Mouse (Mus musculus): ENCODE measurements around the gene Faah.

The Faah gene

GRCm38 (mm10) chr4:116017902-116018746 is at the start of gene Faah:
Faah (minus strand) TSS chr4:116017926.
- ChIA-PET POLR2A (interaction anchor here (0.7 to 2.9 kb wide), 22 partner anchors 10 to 540 kb away, joined by 3 to 14 read pairs (median 3); partner anchors contain the start of genes Nsun4 (in 4 of the 4), Lrrc41 (in 2 of the 4), Uqcrh (in 2 of the 4) and Atpaf1 (in 1 of the 4)), CTCF (interaction anchor here (0.6 to 2.0 kb wide), 6 partner anchors 13 to 626 kb away, joined by 3 to 11 read pairs (median 4); no protein-coding TSS in a partner anchor)

- POLR2A ChIA-PET: interaction anchor here (0.6 to 3.3 kb wide), 16 partner anchors 10 to 834 kb away, joined by 3 to 26 read pairs (median 4); partner anchors contain the start of genes Nsun4 (in 3 of the 4), Lrrc41 (in 2 of the 4), Pomgnt1 (in 2 of the 4) and Rad54l (in 2 of the 4)
- CTCF ChIA-PET: interaction anchor here in 2 of 4 experiments (0.6 to 0.7 kb wide), 3 partner anchors 10 to 65 kb away, joined by 3 to 4 read pairs (median 3); no protein-coding TSS in a partner anchor
Observed at GRCm38 (mm10) chr4:116063855-116064254, 46.1 kb upstream of the Faah start.

- POLR2A ChIA-PET: interaction anchor here (0.5 to 4.4 kb wide), 24 partner anchors 9 to 498 kb away, joined by 3 to 37 read pairs (median 3); partner anchors contain the start of genes Lrrc41 (in 2 of the 4), Pomgnt1 (in 2 of the 4), Rad54l (in 2 of the 4) and Uqcrh (in 2 of the 4)
- CTCF ChIA-PET: interaction anchor here in 2 of 4 experiments (0.5 to 1.2 kb wide), 5 partner anchors 9 to 1172 kb away, joined by 3 to 4 read pairs (median 3); partner anchors contain the start of genes Lrrc41 (in 1 of the 2) and Uqcrh (in 1 of the 2)
Observed at GRCm38 (mm10) chr4:116059012-116059726, 41.4 kb upstream of the Faah start.

- CTCF ChIA-PET: interaction anchor here (0.6 to 1.2 kb wide), 13 partner anchors 9 to 532 kb away, joined by 3 to 17 read pairs (median 3); partner anchors contain the start of genes Lrrc41 (in 1 of the 4) and Uqcrh (in 1 of the 4)
- POLR2A ChIA-PET: interaction anchor here in 3 of 4 experiments (0.6 to 4.4 kb wide), 12 partner anchors 9 to 312 kb away, joined by 3 to 37 read pairs (median 4); partner anchors contain the start of genes Lrrc41 (in 2 of the 3), Uqcrh (in 2 of the 3), Pomgnt1 (in 1 of the 3) and Rad54l (in 1 of the 3)
Observed at GRCm38 (mm10) chr4:116057559-116057958, 39.8 kb upstream of the Faah start.

- CTCF ChIA-PET: interaction anchor here (0.5 to 2.1 kb wide), 19 partner anchors 10 to 361 kb away, joined by 3 to 11 read pairs (median 4); partner anchors contain the start of genes Lrrc41 (in 2 of the 4), Uqcrh (in 2 of the 4), 1700042G07Rik (in 1 of the 4) and Dmbx1 (in 1 of the 4)
- POLR2A ChIA-PET: interaction anchor here (0.6 to 3.7 kb wide), 115 partner anchors 9 to 1136 kb away, joined by 3 to 73 read pairs (median 5); partner anchors contain the start of genes Faah (in 4 of the 4), Lrrc41 (in 4 of the 4), Mob3c (in 4 of the 4) and Uqcrh (in 4 of the 4)
Observed at GRCm38 (mm10) chr4:116053399-116053961, 35.8 kb upstream of the Faah start, which contains the start of gene Nsun4. Nsun4 (minus strand) TSS chr4:116053876.

- ChIA-PET CTCF (interaction anchor here (0.6 to 2.1 kb wide), 14 partner anchors 10 to 310 kb away, joined by 3 to 11 read pairs (median 4); partner anchors contain the start of genes Lrrc41 (in 2 of the 4), Uqcrh (in 2 of the 4), 1700042G07Rik (in 1 of the 4) and Gm49337 (in 1 of the 4)), POLR2A (interaction anchor here (0.6 to 3.7 kb wide), 82 partner anchors 9 to 1301 kb away, joined by 3 to 73 read pairs (median 6); partner anchors contain the start of genes Faah (in 4 of the 4), Lrrc41 (in 4 of the 4), Uqcrh (in 4 of the 4) and Mob3c (in 3 of the 4))
Observed at GRCm38 (mm10) chr4:116052526-116053293, 35.0 kb upstream of the Faah start.

- ChIA-PET POLR2A (interaction anchor here in 3 of 4 experiments (0.8 to 1.4 kb wide), 3 partner anchors 24 to 38 kb away, joined by 3 read pairs; partner anchors contain the start of gene Lrrc41 (in 1 of the 3)), CTCF (no interaction called here)
Observed at GRCm38 (mm10) chr4:116049211-116049610, 31.5 kb upstream of the Faah start.

GRCm38 (mm10) chr4:116048130-116048920 is 30.6 kb upstream of the Faah start:
- POLR2A ChIA-PET: interaction anchor here in 2 of 4 experiments (0.6 to 2.2 kb wide), 4 partner anchors 24 to 234 kb away, joined by 3 to 6 read pairs (median 3); partner anchors contain the start of genes Lrrc41 (in 1 of the 2) and Uqcrh (in 1 of the 2)
- CTCF ChIA-PET: interaction anchor here in 1 of 4 experiments (0.7 kb wide), 1 partner anchor 26 kb away, joined by 3 read pairs; no protein-coding TSS in a partner anchor

- ChIA-PET CTCF (interaction anchor here in 1 of 4 experiments (0.7 kb wide), 1 partner anchor 27 kb away, joined by 3 read pairs; no protein-coding TSS in a partner anchor), POLR2A (interaction anchor here in 1 of 4 experiments (0.6 to 2.2 kb wide), 4 partner anchors 27 to 234 kb away, joined by 3 to 6 read pairs (median 3); partner anchors contain the start of genes Lrrc41 and Uqcrh)
Observed at GRCm38 (mm10) chr4:116047681-116048080, 30.0 kb upstream of the Faah start.

- ChIA-PET POLR2A (interaction anchor here in 1 of 4 experiments (1.2 to 2.2 kb wide), 2 partner anchors 28 to 144 kb away, joined by 3 to 6 read pairs; partner anchors contain the start of genes Lrrc41 and Uqcrh), CTCF (no interaction called here)
Observed at GRCm38 (mm10) chr4:116046604-116047003, 28.9 kb upstream of the Faah start.

GRCm38 (mm10) chr4:116042186-116042585 is 24.5 kb upstream of the Faah start:
- ChIA-PET CTCF (interaction anchor here in 3 of 4 experiments (0.6 to 1.9 kb wide), 9 partner anchors 11 to 119 kb away, joined by 3 to 5 read pairs (median 3); partner anchors contain the start of gene Nsun4 (in 1 of the 3)), POLR2A (interaction anchor here in 3 of 4 experiments (0.9 to 2.2 kb wide), 6 partner anchors 9 to 108 kb away, joined by 3 to 34 read pairs (median 6); partner anchors contain the start of gene Nsun4 (in 3 of the 3))

GRCm38 (mm10) chr4:116040466-116040865 is 22.7 kb upstream of the Faah start:
- POLR2A ChIA-PET: interaction anchor here in 2 of 4 experiments (0.8 to 1.2 kb wide), 4 partner anchors 11 to 29 kb away, joined by 3 to 6 read pairs (median 3); partner anchors contain the start of genes Faah (in 1 of the 2) and Nsun4 (in 1 of the 2)
- CTCF ChIA-PET: interaction anchor here in 2 of 4 experiments (0.6 to 1.9 kb wide), 4 partner anchors 13 to 176 kb away, joined by 3 to 5 read pairs (median 4); partner anchors contain the start of gene Nsun4 (in 2 of the 2)

GRCm38 (mm10) chr4:116033374-116033773 is 15.6 kb upstream of the Faah start:
- POLR2A ChIA-PET: interaction anchor here in 3 of 4 experiments (0.7 to 2.9 kb wide), 9 partner anchors 9 to 74 kb away, joined by 3 to 12 read pairs (median 3); partner anchors contain the start of genes Faah (in 2 of the 3) and Nsun4 (in 2 of the 3)
- CTCF ChIA-PET: interaction anchor here in 3 of 4 experiments (0.5 to 1.2 kb wide), 3 partner anchors 30 to 304 kb away, joined by 4 to 9 read pairs (median 8); no protein-coding TSS in a partner anchor

- POLR2A ChIA-PET: interaction anchor here in 2 of 4 experiments (0.8 to 2.9 kb wide), 7 partner anchors 9 to 48 kb away, joined by 3 to 12 read pairs (median 3); partner anchors contain the start of genes Nsun4 (in 2 of the 2) and Faah (in 1 of the 2)
- CTCF ChIA-PET: interaction anchor here in 1 of 4 experiments (0.6 kb wide), 1 partner anchor 130 kb away, joined by 8 read pairs; no protein-coding TSS in a partner anchor
Observed at GRCm38 (mm10) chr4:116032906-116033305, 15.2 kb upstream of the Faah start.

Data from embryonic stem cell, embryonic (primary cell).